Mouse (Mus musculus): ENCODE results near the gene Nes.

DNA sequence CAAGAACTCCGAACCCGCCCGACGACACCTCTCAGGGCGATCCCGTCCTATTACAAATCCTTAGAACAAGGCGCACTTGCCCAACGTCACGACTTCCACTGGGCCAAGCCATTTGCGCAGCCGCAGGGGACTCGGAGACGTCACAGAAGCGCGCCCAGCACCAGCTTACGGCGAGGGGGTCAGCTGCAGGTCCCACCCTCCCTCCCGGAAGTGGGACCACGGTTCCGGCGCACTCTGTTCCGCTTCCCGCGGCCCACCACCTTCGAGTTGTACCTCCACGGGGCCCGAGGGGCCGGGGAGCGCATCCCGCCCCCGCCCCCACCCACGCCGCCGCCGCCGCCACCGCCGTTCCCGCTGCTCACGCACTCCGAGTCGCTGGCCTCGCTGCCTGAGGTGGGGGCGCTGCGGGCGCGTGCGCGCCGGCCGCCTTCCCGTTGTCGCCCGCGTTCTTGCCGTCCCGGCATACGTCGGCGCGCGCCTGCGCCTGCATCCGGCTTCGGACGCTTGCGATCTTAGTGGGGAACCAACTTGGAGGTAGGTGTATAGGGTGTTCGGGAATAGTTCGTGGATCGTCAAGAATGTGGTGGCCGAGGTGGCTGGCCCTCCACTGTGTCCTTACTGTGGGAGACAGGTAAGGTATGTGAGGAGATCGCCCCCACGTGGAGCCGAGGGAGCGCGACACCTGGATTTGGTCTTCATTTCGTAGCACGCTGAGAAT, 40.6 kb upstream of the Nes start, which contains the start of the genes Isg20l2 and Rrnad1:
- TF ChIP-seq CHD2 (IDR thresholded peaks at IDR 0.05; ENCODE audit: low read depth, low read length) (no peak), ZC3H11A (IDR thresholded peaks at IDR 0.05; ENCODE audit: borderline replicate concordance, low read depth, low read length) (no peak), ZNF384 (IDR thresholded peaks at IDR 0.05; ENCODE audit: low read depth, low read length) (no peak), HCFC1 (IDR thresholded peaks at IDR 0.05; ENCODE audit: borderline replicate concordance, insufficient read depth, low read length) (peak; percentile 85)

All from ES-E14 (cell line).